Mouse (Mus musculus) midbrain, embryonic 15.5 days (tissue): ENCODE data around the gene Slc25a48. TPM values are rescaled to one million over a fixed set of nuclear protein-coding genes. Genes with fewer than 3 reads are reported as not detected.

Source experiments
- polyA plus RNA-seq: library from polyadenylated mRNA; unstranded; fragments of >200 nt; fragmentation: Nextera tagmentation; extraction: Ambion mirVana; gene quantifications from 2 replicates; pipeline ENCODE4 v1.2.1, GENCODE M21; 2015

Slc25a48 gene
- polyA plus RNA-seq, 1 experiment from 2014 or later = not detected

Other genes with a start within 250 kb of the Slc25a48 start
- gene Neurog1, start 186.2 kb upstream of the Slc25a48 start, polyA plus RNA-seq = 3.9 and 6.1 TPM in 2 replicates
- gene Cxcl14, start 141.8 kb upstream of the Slc25a48 start, polyA plus RNA-seq = 16.4 and 22.7 TPM in 2 replicates
- gene Gm3045, start 11.8 kb upstream of the Slc25a48 start, polyA plus RNA-seq = not detected in 2 replicates
- gene Il9, start 43.9 kb downstream of the Slc25a48 start, polyA plus RNA-seq = not detected in 2 replicates
- 2.4 and 2.7 TPM in 2 replicates for gene Fbxl21, start 84.1 kb downstream of the Slc25a48 start, polyA plus RNA-seq
- not detected in 2 replicates for gene Lect2, start 110.1 kb downstream of the Slc25a48 start, polyA plus RNA-seq
- 3.6 and 4.4 TPM in 2 replicates for gene Tgfbi, start 171.2 kb downstream of the Slc25a48 start, polyA plus RNA-seq